In genomic region chr6:83116373-83117164, GRCm38 (mm10) we compare ENCODE assay signal across 9 mouse cellular contexts. TPM values are rescaled to one million over a fixed set of nuclear protein-coding genes. Genes with fewer than 3 reads are reported as not detected.
A peak's percentile ranks its signal among the peaks of the same experiment; 100 is the strongest.
DNase-seq lines count a peak whose midpoint lies in the region; ATAC-seq and TF ChIP-seq lines count a peak whose summit lies in the region.
"Had no signal": no experiment of that assay in that cellular context is flagged by ENCODE, and none has a peak within 500 bp of the region (broad histone marks: within the 10 kb centered on the region; RNA-seq: fewer than 3 reads in every experiment).

No protein-coding gene starts in this region.

- H3K9ac ChIP-seq in lung, embryonic 15.5 days, result peak overlapping the region; percentile 96
- H3K9ac ChIP-seq in forebrain, embryonic 12.5 days, result peak overlapping the region; percentile 92
- H3K9ac ChIP-seq in limb, embryonic 13.5 days, result peak overlapping the region; percentile 92

- no peaks in the 10 kb centered on the region for H3K27me3 ChIP-seq in lung, embryonic 15.5 days
- no peaks in the 10 kb centered on the region for H3K27me3 ChIP-seq in forebrain, embryonic 12.5 days
- H3K27me3 ChIP-seq in limb, embryonic 13.5 days, result no peaks in the 10 kb centered on the region
- no peaks in the 10 kb centered on the region for H3K27me3 ChIP-seq in small intestine, adult 2 months (ENCODE audit: control insufficient read depth, insufficient read depth, low read length)

- peak overlapping the region; percentile 94 for H3K4me3 ChIP-seq in lung, embryonic 15.5 days
- peak overlapping the region; percentile 83 for H3K4me3 ChIP-seq in forebrain, embryonic 12.5 days (replicated peaks)
- peak overlapping the region; percentile 90 for H3K4me3 ChIP-seq in limb, embryonic 13.5 days
- peak overlapping the region; percentile 75 for H3K4me3 ChIP-seq in small intestine, adult 2 months (ENCODE audit: low read depth, low read length)

- ATAC-seq in lung, embryonic 15.5 days (ENCODE audit: borderline replicate concordance, extremely low read depth, low FRiP score, low TSS enrichment), result no peak
- no peak for ATAC-seq in forebrain, embryonic 12.5 days (ENCODE audit: low FRiP score)
- no peak for ATAC-seq in limb, embryonic 13.5 days (ENCODE audit: low FRiP score, low read depth)

- DNase-seq in lung, postnatal 14 days, result no peak
- no peak for DNase-seq in layer of hippocampus, postnatal 14 days (ENCODE audit: low spot score in 2 of 2)
- DNase-seq in c-Kit-positive CD71-positive TER-119-positive erythroid progenitor cells, embryonic 14.5 days (ENCODE audit: low spot score), result no peak
- DNase-seq in natural killer cell, adult 2 months (ENCODE audit: low spot score in 2 of 2), result no peak
- DNase-seq: adrenal gland, postnatal 14 days had no signal

- peaks cover 37% of the 10 kb centered on the region for H3K4me1 ChIP-seq in lung, embryonic 15.5 days
- H3K4me1 ChIP-seq in forebrain, embryonic 12.5 days, result peaks cover 44% of the 10 kb centered on the region
- H3K4me1 ChIP-seq in limb, embryonic 13.5 days, result peaks cover 37% of the 10 kb centered on the region
- peaks cover 17% of the 10 kb centered on the region for H3K4me1 ChIP-seq in small intestine, adult 2 months (ENCODE audit: control insufficient read depth, insufficient read depth, insufficient read length, low read length)

- 63% methylated on average over 11 of the region's 11 CpGs for WGBS in lung, embryonic 15.5 days
- WGBS in forebrain, embryonic 12.5 days, result 88% methylated on average over 11 of the region's 11 CpGs
- 81% methylated on average over 11 of the region's 11 CpGs for WGBS in limb, embryonic 13.5 days
- 62% methylated on average over 11 of the region's 11 CpGs for WGBS in small intestine, adult 2 months

- H3K27ac ChIP-seq in lung, embryonic 15.5 days, result peak overlapping the region; percentile 84; the same call in 1 of the 2 replicates
- no peak overlapping the region for H3K27ac ChIP-seq in forebrain, embryonic 12.5 days
- 0 out of 2 replicates have a peak overlapping the region, but pooled peaks have one; percentile 74 for H3K27ac ChIP-seq in limb, embryonic 13.5 days
- H3K27ac ChIP-seq in small intestine, adult 2 months (ENCODE audit: insufficient read depth, low read depth, low read length), result no peak overlapping the region

- no peak for TF ChIP-seq POLR2A in small intestine, adult 2 months (IDR thresholded peaks at IDR 0.05; ENCODE audit: low read depth, low read length)

- H3K36me3 ChIP-seq in lung, embryonic 15.5 days, result peaks cover 26% of the 10 kb centered on the region
- peaks cover 29% of the 10 kb centered on the region for H3K36me3 ChIP-seq in forebrain, embryonic 12.5 days (replicated peaks)
- peaks cover 34% of the 10 kb centered on the region for H3K36me3 ChIP-seq in limb, embryonic 13.5 days
- peaks cover 6% of the 10 kb centered on the region for H3K36me3 ChIP-seq in small intestine, adult 2 months (ENCODE audit: control insufficient read depth, insufficient read depth, low read length)

- TF ChIP-seq CTCF in small intestine, adult 2 months (IDR thresholded peaks at IDR 0.05; ENCODE audit: extremely low read depth, insufficient read length, insufficient replicate concordance, low read depth, low read length), result no peak

- H3K9me3 ChIP-seq in lung, embryonic 15.5 days, result no peaks in the 10 kb centered on the region
- no peaks in the 10 kb centered on the region for H3K9me3 ChIP-seq in forebrain, embryonic 12.5 days
- no peaks in the 10 kb centered on the region for H3K9me3 ChIP-seq in limb, embryonic 13.5 days

- peak overlapping the region; percentile 96 for H3K4me2 ChIP-seq in lung, embryonic 15.5 days
- H3K4me2 ChIP-seq in forebrain, embryonic 12.5 days, result peak overlapping the region; percentile 96
- H3K4me2 ChIP-seq in limb, embryonic 13.5 days (replicated peaks), result peak overlapping the region; percentile 93

RNA-seq across cellular contexts. Expression of gene Mogs, which starts 1.3 kb away (rescaled TPM):
- 54.5 and 54.8 TPM in 2 replicates for polyA plus RNA-seq in lung, embryonic 15.5 days (2015; fragmentation: Nextera tagmentation; extraction: Ambion mirVana)
- polyA plus RNA-seq in forebrain, embryonic 12.5 days (2016; fragmentation: Nextera tagmentation; extraction: Ambion mirVana), result 37.4 and 38.6 TPM in 2 replicates
- polyA plus RNA-seq in limb, embryonic 13.5 days (2015; fragmentation: Nextera tagmentation; extraction: Ambion mirVana), result 42.7 and 45.4 TPM in 2 replicates
- polyA plus RNA-seq in small intestine, adult 2 months (2012; rRNA removed), result 34.2 and 45.6 TPM in 2 replicates
- 10 to 100 TPM; 22.0 to 27.2 TPM for total RNA-seq in layer of hippocampus, postnatal 14 days (2021)

RNA-seq across cellular contexts. Expression of gene Wbp1, which starts 4.8 kb away (rescaled TPM):
- polyA plus RNA-seq in lung, embryonic 15.5 days (2015; fragmentation: Nextera tagmentation; extraction: Ambion mirVana), result 119 and 120 TPM in 2 replicates
- 202 and 219 TPM in 2 replicates for polyA plus RNA-seq in forebrain, embryonic 12.5 days (2016; fragmentation: Nextera tagmentation; extraction: Ambion mirVana)
- 161 and 169 TPM in 2 replicates for polyA plus RNA-seq in limb, embryonic 13.5 days (2015; fragmentation: Nextera tagmentation; extraction: Ambion mirVana)
- 91.6 and 183 TPM in 2 replicates for polyA plus RNA-seq in small intestine, adult 2 months (2012; rRNA removed)
- total RNA-seq in layer of hippocampus, postnatal 14 days (2021), result 10 to 100 TPM; 66.7 to 72.6 TPM

RNA-seq across cellular contexts. Expression of gene Mrpl53, which starts 7.7 kb away (rescaled TPM):
- polyA plus RNA-seq in lung, embryonic 15.5 days (2015; fragmentation: Nextera tagmentation; extraction: Ambion mirVana), result 128 and 145 TPM in 2 replicates
- polyA plus RNA-seq in forebrain, embryonic 12.5 days (2016; fragmentation: Nextera tagmentation; extraction: Ambion mirVana), result 117 TPM in 2 replicates
- 134 and 138 TPM in 2 replicates for polyA plus RNA-seq in limb, embryonic 13.5 days (2015; fragmentation: Nextera tagmentation; extraction: Ambion mirVana)
- 73.8 and 82.0 TPM in 2 replicates for polyA plus RNA-seq in small intestine, adult 2 months (2012; rRNA removed)
- 10 to 100 TPM; 62.5 to 62.7 TPM for total RNA-seq in layer of hippocampus, postnatal 14 days (2021)

RNA-seq across cellular contexts. Expression of gene Ino80b, which starts 8.7 kb away (rescaled TPM):
- polyA plus RNA-seq in lung, embryonic 15.5 days (2015; fragmentation: Nextera tagmentation; extraction: Ambion mirVana), result 13.5 and 15.2 TPM in 2 replicates
- 19.0 and 20.6 TPM in 2 replicates for polyA plus RNA-seq in forebrain, embryonic 12.5 days (2016; fragmentation: Nextera tagmentation; extraction: Ambion mirVana)
- 12.4 and 12.8 TPM in 2 replicates for polyA plus RNA-seq in limb, embryonic 13.5 days (2015; fragmentation: Nextera tagmentation; extraction: Ambion mirVana)
- 30.3 and 70.3 TPM in 2 replicates for polyA plus RNA-seq in small intestine, adult 2 months (2012; rRNA removed)
- total RNA-seq in layer of hippocampus, postnatal 14 days (2021), result 10 to 100 TPM; 24.1 TPM

RNA-seq across cellular contexts. Expression of gene Gm42688, which starts 15.2 kb away (rescaled TPM):
- polyA plus RNA-seq in lung, embryonic 15.5 days (2015; fragmentation: Nextera tagmentation; extraction: Ambion mirVana), result 3.4 TPM in 2 replicates
- 3.4 and 3.7 TPM in 2 replicates for polyA plus RNA-seq in forebrain, embryonic 12.5 days (2016; fragmentation: Nextera tagmentation; extraction: Ambion mirVana)
- polyA plus RNA-seq in limb, embryonic 13.5 days (2015; fragmentation: Nextera tagmentation; extraction: Ambion mirVana), result 2.8 and 3.1 TPM in 2 replicates
- 3.2 and 4.2 TPM in 2 replicates for polyA plus RNA-seq in small intestine, adult 2 months (2012; rRNA removed)
- 1 to 10 TPM; 5.2 to 6.4 TPM for total RNA-seq in layer of hippocampus, postnatal 14 days (2021)

Comparison
In these comparisons a context has a peak if more than half of its experiments do, and no peak if none do; other contexts are left out.
1. H3K27ac ChIP-seq: peak in lung, embryonic 15.5 days (single experiment) and limb, embryonic 13.5 days (single experiment); none in forebrain, embryonic 12.5 days (single experiment) and small intestine, adult 2 months (single experiment).
2. Peak in every context shown above with its lines, with median percentiles within 50 percentile points of each other: H3K4me2 ChIP-seq, H3K4me3 ChIP-seq and H3K9ac ChIP-seq.